Mouse (Mus musculus): ENCODE measurements around the gene Sept8.

DNA sequence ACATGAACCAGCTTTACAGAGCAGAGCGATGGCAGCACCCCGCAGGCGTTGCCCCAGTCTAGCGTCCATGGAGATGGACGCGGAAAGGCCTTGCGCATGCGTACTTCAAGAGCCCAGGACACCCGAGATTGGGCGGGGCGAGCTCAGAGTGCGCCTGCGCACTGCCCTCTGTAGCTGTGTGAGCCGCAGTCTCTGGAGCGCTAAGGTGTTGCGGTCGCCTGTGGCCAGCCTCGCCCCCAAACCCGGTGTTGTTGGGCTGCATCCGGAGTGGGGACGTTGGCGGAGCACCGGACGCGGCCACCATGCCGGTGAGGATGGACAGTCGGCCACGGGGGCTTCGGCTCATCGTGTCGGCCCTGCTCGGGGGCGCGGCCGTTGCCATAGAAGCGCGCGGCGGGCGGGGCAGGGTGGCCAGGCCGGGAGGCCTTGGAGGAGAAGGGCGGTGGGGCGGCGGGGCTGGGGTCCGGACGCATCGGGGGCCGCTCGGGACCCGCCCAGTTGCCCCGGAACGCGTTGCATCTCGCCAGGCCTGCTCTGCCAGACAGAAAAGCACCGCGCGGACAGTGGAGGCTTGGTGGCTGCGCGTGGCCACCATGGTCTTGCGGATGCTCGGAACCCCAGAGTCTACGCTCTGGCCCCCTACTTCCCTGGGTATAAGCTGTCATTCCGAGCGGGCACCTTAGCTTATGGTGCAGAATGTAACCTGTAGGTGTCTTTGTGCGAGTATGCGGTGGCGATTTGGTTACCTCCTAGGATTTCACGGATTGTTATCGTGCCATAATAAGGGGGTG is 48.4 kb downstream of the Sept8 start, which contains the start of gene Kif3a:
- no peak for TF ChIP-seq USF1 (IDR thresholded peaks at IDR 0.05; ENCODE audit: low read depth)
- TF ChIP-seq POLR2A (IDR thresholded peaks at IDR 0.05; ENCODE audit: insufficient read length, low read depth), result peak; percentile 93
- no peak for TF ChIP-seq TCF12 (IDR thresholded peaks at IDR 0.05; ENCODE audit: insufficient read depth, poor library complexity, severe bottlenecking)

Data from myocyte (in vitro differentiated cells).